ENCODE assay signal across 8 mouse cellular contexts in genomic region chr12:16836188-16836587, GRCm38 (mm10). TPM values are rescaled to one million over a fixed set of nuclear protein-coding genes. Genes with fewer than 3 reads are reported as not detected.
DNase-seq lines count a peak whose midpoint lies in the region; ATAC-seq and TF ChIP-seq lines count a peak whose summit lies in the region.

No protein-coding gene starts in this region.

- 38% methylated on average over 9 of the region's 9 CpGs for WGBS in embryonic facial prominence, embryonic 11.5 days
- 44% methylated on average over 9 of the region's 9 CpGs for WGBS in embryonic facial prominence, embryonic 10.5 days
- WGBS in cerebellum, adult 2 months, result 9% methylated on average over 9 of the region's 9 CpGs
- WGBS in kidney, postnatal 0 days, result 29% methylated on average over 9 of the region's 9 CpGs
- WGBS in lung, embryonic 16.5 days, result 33% methylated on average over 9 of the region's 9 CpGs
- WGBS in thymus, adult 2 months, result 79% methylated on average over 9 of the region's 9 CpGs

- DNase-seq in embryonic facial prominence, embryonic 11.5 days (ENCODE audit: low spot score), result peak; percentile 40
- DNase-seq in embryonic facial prominence, embryonic 10.5 days (ENCODE audit: low spot score), result no peak
- peak; percentile 79 to 94 for DNase-seq in cerebellum, adult 2 months
- peak; percentile 51 for DNase-seq in gastrocnemius, postnatal 14 days
- peak; percentile 69 for DNase-seq in kidney, postnatal 0 days (ENCODE audit: low spot score)
- DNase-seq in thymus, adult 2 months, result no peak

- no peaks in the 10 kb centered on the region; the same call in 1 of the 2 replicates for H3K9me3 ChIP-seq in embryonic facial prominence, embryonic 11.5 days (replicated peaks; ENCODE audit: control insufficient read depth, low read length)
- H3K9me3 ChIP-seq in embryonic facial prominence, embryonic 10.5 days, result peaks cover 4% of the 10 kb centered on the region
- H3K9me3 ChIP-seq in kidney, postnatal 0 days (replicated peaks; ENCODE audit: low read length), result no peaks in the 10 kb centered on the region
- H3K9me3 ChIP-seq in lung, embryonic 16.5 days (ENCODE audit: control insufficient read depth, low read length), result no peaks in the 10 kb centered on the region

- no peaks in the 10 kb centered on the region for H3K4me1 ChIP-seq in embryonic facial prominence, embryonic 11.5 days (ENCODE audit: control insufficient read depth, insufficient read depth, low read length)
- peaks cover 18% of the 10 kb centered on the region for H3K4me1 ChIP-seq in embryonic facial prominence, embryonic 10.5 days
- peaks cover 9% of the 10 kb centered on the region; the same call in 1 of the 2 replicates for H3K4me1 ChIP-seq in cerebellum, adult 2 months (ENCODE audit: control insufficient read depth, insufficient read depth, low read length)
- 0 out of 2 replicates have a peak, but pooled peaks cover 3% of the 10 kb centered on the region for H3K4me1 ChIP-seq in kidney, postnatal 0 days (replicated peaks; ENCODE audit: insufficient read depth, low read length)
- H3K4me1 ChIP-seq in lung, embryonic 16.5 days (replicated peaks; ENCODE audit: control insufficient read depth, insufficient read depth, low read length), result peaks cover 10% of the 10 kb centered on the region; the same call in 1 of the 2 replicates
- no peaks in the 10 kb centered on the region for H3K4me1 ChIP-seq in thymus, adult 2 months (replicated peaks; ENCODE audit: control insufficient read depth, insufficient read depth, low read length)

- TF ChIP-seq CTCF in cerebellum, adult 2 months (IDR thresholded peaks at IDR 0.05; ENCODE audit: borderline replicate concordance, insufficient read depth, low read depth, low read length), result peak; percentile 34; the same call in 1 of the 2 replicates
- TF ChIP-seq CTCF in kidney, postnatal 0 days (IDR thresholded peaks at IDR 0.05; ENCODE audit: low read depth), result peak; percentile 35; the same call in 1 of the 2 replicates
- TF ChIP-seq CTCF in thymus, adult 2 months (IDR thresholded peaks at IDR 0.05; ENCODE audit: borderline replicate concordance, control insufficient read depth, extremely low read depth, insufficient read depth, low read length, poor library complexity), result no peak

- H3K4me2 ChIP-seq in embryonic facial prominence, embryonic 11.5 days (ENCODE audit: low read depth, low read length), result no peak overlapping the region
- peak overlapping the region; percentile 21; the same call in 1 of the 2 replicates for H3K4me2 ChIP-seq in kidney, postnatal 0 days (ENCODE audit: low read length)
- no peak overlapping the region for H3K4me2 ChIP-seq in lung, embryonic 16.5 days (ENCODE audit: low read depth, low read length)

- no peak overlapping the region for H3K27ac ChIP-seq in embryonic facial prominence, embryonic 11.5 days (replicated peaks; ENCODE audit: low read depth, low read length)
- H3K27ac ChIP-seq in embryonic facial prominence, embryonic 10.5 days (replicated peaks), result no peak overlapping the region
- H3K27ac ChIP-seq in cerebellum, adult 2 months (ENCODE audit: insufficient read depth, low read length), result peak overlapping the region; percentile 84; the same call in 1 of the 2 replicates
- no peak overlapping the region for H3K27ac ChIP-seq in kidney, postnatal 0 days
- H3K27ac ChIP-seq in lung, embryonic 16.5 days (ENCODE audit: low read length), result no peak overlapping the region
- no peak overlapping the region for H3K27ac ChIP-seq in thymus, adult 2 months (ENCODE audit: control insufficient read depth, insufficient read depth, low read length)

- intact Hi-C loops in gastrocnemius, postnatal 14 days (cut with DNase I; ENCODE audit: low total_unique reads), result no loop called here

- no peak overlapping the region for H3K9ac ChIP-seq in embryonic facial prominence, embryonic 11.5 days (replicated peaks; ENCODE audit: low read length)
- 0 out of 2 replicates have a peak overlapping the region, but pooled peaks have one; percentile 13 for H3K9ac ChIP-seq in kidney, postnatal 0 days (ENCODE audit: low read depth, low read length)
- no peak overlapping the region for H3K9ac ChIP-seq in lung, embryonic 16.5 days (ENCODE audit: low read length)

- ATAC-seq in embryonic facial prominence, embryonic 11.5 days (replicated peaks; ENCODE audit: insufficient number of reproducible peaks, low FRiP score, low TSS enrichment, low read depth), result no peak
- no peak for ATAC-seq in kidney, postnatal 0 days (replicated peaks; ENCODE audit: low FRiP score, low read depth)
- peak; percentile 85 for ATAC-seq in lung, embryonic 16.5 days (ENCODE audit: low read depth)
- ATAC-seq in erythroid progenitor cell, adult 5-6 weeks (replicated peaks; ENCODE audit: low FRiP score, poor library complexity, severe bottlenecking), result no peak

- TF ChIP-seq POLR2A in cerebellum, adult 2 months (IDR thresholded peaks at IDR 0.05; ENCODE audit: borderline replicate concordance, insufficient read depth, low read length), result peak; percentile 37; the same call in 1 of the 2 replicates
- no peak for TF ChIP-seq POLR2A in thymus, adult 2 months (IDR thresholded peaks at IDR 0.05; ENCODE audit: control insufficient read depth, extremely low read depth, insufficient read depth, low read length, poor library complexity)

- no peaks in the 10 kb centered on the region for H3K36me3 ChIP-seq in embryonic facial prominence, embryonic 11.5 days (replicated peaks; ENCODE audit: control insufficient read depth, insufficient read depth, low read depth, low read length)
- H3K36me3 ChIP-seq in embryonic facial prominence, embryonic 10.5 days (replicated peaks), result no peaks in the 10 kb centered on the region
- no peaks in the 10 kb centered on the region for H3K36me3 ChIP-seq in kidney, postnatal 0 days (ENCODE audit: insufficient read depth, low read length)
- no peaks in the 10 kb centered on the region for H3K36me3 ChIP-seq in lung, embryonic 16.5 days (ENCODE audit: control insufficient read depth, insufficient read depth, low read length)
- H3K36me3 ChIP-seq in thymus, adult 2 months (ENCODE audit: control insufficient read depth, insufficient read depth, low read length), result no peaks in the 10 kb centered on the region

- H3K4me3 ChIP-seq in embryonic facial prominence, embryonic 11.5 days (ENCODE audit: low read depth, low read length), result no peak overlapping the region
- no peak overlapping the region for H3K4me3 ChIP-seq in embryonic facial prominence, embryonic 10.5 days
- H3K4me3 ChIP-seq in cerebellum, adult 2 months (replicated peaks; ENCODE audit: insufficient read depth, low read depth, low read length), result no peak overlapping the region
- no peak overlapping the region for H3K4me3 ChIP-seq in kidney, postnatal 0 days (replicated peaks; ENCODE audit: low read depth, low read length)
- H3K4me3 ChIP-seq in lung, embryonic 16.5 days (ENCODE audit: low read length), result no peak overlapping the region
- no peak overlapping the region for H3K4me3 ChIP-seq in thymus, adult 2 months (ENCODE audit: control insufficient read depth, insufficient read depth, low read length)

- H3K27me3 ChIP-seq in embryonic facial prominence, embryonic 11.5 days (ENCODE audit: control insufficient read depth, insufficient read depth, low read length), result no peaks in the 10 kb centered on the region
- no peaks in the 10 kb centered on the region for H3K27me3 ChIP-seq in embryonic facial prominence, embryonic 10.5 days (replicated peaks; ENCODE audit: low read depth, poor library complexity, severe bottlenecking)
- H3K27me3 ChIP-seq in cerebellum, adult 2 months (ENCODE audit: control insufficient read depth, insufficient read depth, low read length), result no peaks in the 10 kb centered on the region
- no peaks in the 10 kb centered on the region for H3K27me3 ChIP-seq in kidney, postnatal 0 days (ENCODE audit: insufficient read depth, low read length)
- no peaks in the 10 kb centered on the region for H3K27me3 ChIP-seq in lung, embryonic 16.5 days (ENCODE audit: control insufficient read depth, insufficient read depth, low read depth, low read length)
- no peaks in the 10 kb centered on the region for H3K27me3 ChIP-seq in thymus, adult 2 months (ENCODE audit: control insufficient read depth, insufficient read depth, low read length)

RNA-seq across cellular contexts. Expression of gene E2f6, which starts 25.4 kb away (rescaled TPM):
- polyA plus RNA-seq in embryonic facial prominence, embryonic 11.5 days (2014; fragmentation: Nextera tagmentation; extraction: Ambion mirVana), result 85.5 and 87.6 TPM in 2 replicates
- polyA plus RNA-seq in embryonic facial prominence, embryonic 10.5 days (2016; fragmentation: Nextera tagmentation; extraction: Ambion mirVana), result 64.2 and 67.5 TPM in 2 replicates
- 54.6 and 62.2 TPM in 2 replicates for polyA plus RNA-seq in cerebellum, adult 2 months (2012; rRNA removed)
- 10 to 100 TPM; 55.0 to 62.3 TPM for total RNA-seq in gastrocnemius, postnatal 14 days (2021)
- 25.3 and 26.8 TPM in 2 replicates for polyA plus RNA-seq in kidney, postnatal 0 days (2015; fragmentation: Nextera tagmentation; extraction: Ambion mirVana)
- 29.6 and 33.4 TPM in 2 replicates for polyA plus RNA-seq in lung, embryonic 16.5 days (2015; fragmentation: Nextera tagmentation; extraction: Ambion mirVana)
- 18.8 and 19.9 TPM in 2 replicates for polyA plus RNA-seq in thymus, adult 2 months (2012; rRNA removed)
- total RNA-seq in erythroid progenitor cell, adult 5-6 weeks (2015; ENCODE audit: low replicate concordance), result 29.6 and 47.8 TPM in 2 replicates
- 19.9 and 33.5 TPM in 2 replicates for total RNA-seq in erythroid progenitor cell, adult 5-6 weeks (2017; ENCODE audit: low replicate concordance)

RNA-seq across cellular contexts. Expression of gene Greb1, which starts 35.5 kb away (rescaled TPM):
- polyA plus RNA-seq in embryonic facial prominence, embryonic 11.5 days (2014; fragmentation: Nextera tagmentation; extraction: Ambion mirVana), result 5.0 and 7.8 TPM in 2 replicates
- polyA plus RNA-seq in embryonic facial prominence, embryonic 10.5 days (2016; fragmentation: Nextera tagmentation; extraction: Ambion mirVana), result 17.2 and 23.6 TPM in 2 replicates
- polyA plus RNA-seq in cerebellum, adult 2 months (2012; rRNA removed), result 1.1 and 1.4 TPM in 2 replicates
- total RNA-seq in gastrocnemius, postnatal 14 days (2021), result 1 to 10 TPM in 1 of 2 experiments, under 1 TPM in 1; 0.70 to 1.1 TPM
- polyA plus RNA-seq in kidney, postnatal 0 days (2015; fragmentation: Nextera tagmentation; extraction: Ambion mirVana), result 1.3 and 2.0 TPM in 2 replicates
- polyA plus RNA-seq in lung, embryonic 16.5 days (2015; fragmentation: Nextera tagmentation; extraction: Ambion mirVana), result 3.8 and 4.3 TPM in 2 replicates
- polyA plus RNA-seq in thymus, adult 2 months (2012; rRNA removed), result 1.2 and 10.6 TPM in 2 replicates
- not detected in 2 replicates for total RNA-seq in erythroid progenitor cell, adult 5-6 weeks (2015; ENCODE audit: low replicate concordance)
- total RNA-seq in erythroid progenitor cell, adult 5-6 weeks (2017; ENCODE audit: low replicate concordance), result not detected in 2 replicates

RNA-seq across cellular contexts. Expression of gene Rock2, which starts 58.5 kb away (rescaled TPM):
- 13.6 TPM in 2 replicates for polyA plus RNA-seq in embryonic facial prominence, embryonic 11.5 days (2014; fragmentation: Nextera tagmentation; extraction: Ambion mirVana)
- polyA plus RNA-seq in embryonic facial prominence, embryonic 10.5 days (2016; fragmentation: Nextera tagmentation; extraction: Ambion mirVana), result 12.7 and 13.1 TPM in 2 replicates
- polyA plus RNA-seq in cerebellum, adult 2 months (2012; rRNA removed), result 37.5 and 39.1 TPM in 2 replicates
- 10 to 100 TPM; 71.6 to 76.3 TPM for total RNA-seq in gastrocnemius, postnatal 14 days (2021)
- 14.6 and 15.9 TPM in 2 replicates for polyA plus RNA-seq in kidney, postnatal 0 days (2015; fragmentation: Nextera tagmentation; extraction: Ambion mirVana)
- polyA plus RNA-seq in lung, embryonic 16.5 days (2015; fragmentation: Nextera tagmentation; extraction: Ambion mirVana), result 15.3 and 15.7 TPM in 2 replicates
- 4.9 and 5.4 TPM in 2 replicates for polyA plus RNA-seq in thymus, adult 2 months (2012; rRNA removed)
- total RNA-seq in erythroid progenitor cell, adult 5-6 weeks (2015; ENCODE audit: low replicate concordance), result 51.9 and 55.8 TPM in 2 replicates
- 57.9 and 73.0 TPM in 2 replicates for total RNA-seq in erythroid progenitor cell, adult 5-6 weeks (2017; ENCODE audit: low replicate concordance)

Comparison
In these comparisons a context has a peak if more than half of its experiments do, and no peak if none do; other contexts are left out.
1. DNase-seq: peak in embryonic facial prominence, embryonic 11.5 days (single experiment), cerebellum, adult 2 months (2 of 2), gastrocnemius, postnatal 14 days (single experiment) and kidney, postnatal 0 days (single experiment); none in embryonic facial prominence, embryonic 10.5 days (single experiment) and thymus, adult 2 months (single experiment).